Mouse (Mus musculus): ENCODE results near the gene Brsk2. TPM values are rescaled to one million over a fixed set of nuclear protein-coding genes. Genes with fewer than 3 reads are reported as not detected.
"Not testable (repeated sequence)": the region's sequence is repeated elsewhere in the genome, so short reads cannot be mapped to it uniquely, and the experiment has no call there.

Gene Brsk2
- polyA plus RNA-seq, 1 experiment from 2014 or later = 0.29 TPM

DNA sequence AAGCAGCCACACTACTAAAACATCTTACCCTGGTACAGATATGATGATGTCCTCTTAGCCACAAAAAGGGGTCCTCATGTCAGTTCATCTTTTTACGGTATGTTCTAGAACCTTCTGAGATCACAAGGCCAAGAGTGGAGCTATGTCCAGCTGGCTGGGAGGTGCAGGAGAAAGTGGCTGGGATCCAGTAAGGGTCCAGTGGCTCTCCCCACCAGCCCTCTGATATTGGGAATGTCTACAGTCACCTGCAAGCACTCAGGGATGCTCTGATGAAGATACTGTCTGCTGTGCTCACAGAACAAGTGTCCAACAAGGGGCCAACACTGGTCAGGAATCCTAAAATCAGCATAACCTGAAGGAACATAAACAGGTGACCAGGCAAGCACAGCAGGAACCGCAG is 31.1 kb upstream of the Brsk2 start, which contains the start of gene Tollip:
Tollip (minus strand) TSS at position 101 of the 400 bp plus-strand sequence.
- WGBS = 88% methylated on average over 2 of the region's 2 CpGs
- Histone ChIP-seq H3K36me3 (ENCODE audit: insufficient read depth, low read length) (no peaks in the 10 kb centered on the region), H3K27me3 (ENCODE audit: insufficient read depth, low read length) (no peaks in the 10 kb centered on the region), H3K4me2 (ENCODE audit: low read length) (no peak within 1 kb of the TSS), H3K4me3 (replicated peaks; ENCODE audit: low read depth, low read length) (no peak within 1 kb of the TSS), H3K9ac (ENCODE audit: low read depth, low read length) (no peak within 1 kb of the TSS), H3K9me3 (replicated peaks; ENCODE audit: low read length) (no peaks in the 10 kb centered on the region), H3K27ac (no peak within 1 kb of the TSS), H3K4me1 (replicated peaks; ENCODE audit: insufficient read depth, low read length) (no peaks in the 10 kb centered on the region)
- ATAC-seq (replicated peaks; ENCODE audit: low FRiP score, low read depth) = no peak
- no peak for DNase-seq (ENCODE audit: low spot score)
- no peak for TF ChIP-seq CTCF (IDR thresholded peaks at IDR 0.05; ENCODE audit: low read depth)

DNA sequence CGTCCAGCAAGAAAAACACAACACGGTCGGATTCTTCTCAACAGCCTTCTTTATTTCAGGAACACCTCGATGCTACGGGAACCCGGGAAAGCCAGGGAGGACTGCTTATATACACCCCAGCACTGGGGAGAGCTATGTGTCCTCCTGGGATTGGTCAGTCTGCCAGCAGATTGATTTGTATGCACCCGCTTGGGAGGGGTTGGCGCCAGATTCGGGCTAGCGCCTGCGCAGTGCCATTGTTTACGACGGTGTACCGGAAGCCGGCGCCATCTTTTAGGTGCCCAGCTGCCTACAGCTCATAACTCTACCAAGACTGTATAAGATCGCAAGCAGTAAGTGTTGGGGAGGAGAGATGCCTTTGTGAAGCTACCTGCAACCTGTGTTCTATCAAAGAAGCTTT is 25.4 kb upstream of the Brsk2 start:
- H3K9me3 ChIP-seq (replicated peaks; ENCODE audit: low read length); H3K9ac ChIP-seq (ENCODE audit: low read depth, low read length); H3K27ac ChIP-seq; DNase-seq (ENCODE audit: low spot score); H3K4me3 ChIP-seq (replicated peaks; ENCODE audit: low read depth, low read length); H3K36me3 ChIP-seq (ENCODE audit: insufficient read depth, low read length); H3K4me1 ChIP-seq (replicated peaks; ENCODE audit: insufficient read depth, low read length); H3K4me2 ChIP-seq (ENCODE audit: low read length); ATAC-seq (replicated peaks; ENCODE audit: low FRiP score, low read depth); H3K27me3 ChIP-seq (ENCODE audit: insufficient read depth, low read length): not testable (repeated sequence)
- WGBS = 91% methylated on average over 17 of the region's 17 CpGs

DNA sequence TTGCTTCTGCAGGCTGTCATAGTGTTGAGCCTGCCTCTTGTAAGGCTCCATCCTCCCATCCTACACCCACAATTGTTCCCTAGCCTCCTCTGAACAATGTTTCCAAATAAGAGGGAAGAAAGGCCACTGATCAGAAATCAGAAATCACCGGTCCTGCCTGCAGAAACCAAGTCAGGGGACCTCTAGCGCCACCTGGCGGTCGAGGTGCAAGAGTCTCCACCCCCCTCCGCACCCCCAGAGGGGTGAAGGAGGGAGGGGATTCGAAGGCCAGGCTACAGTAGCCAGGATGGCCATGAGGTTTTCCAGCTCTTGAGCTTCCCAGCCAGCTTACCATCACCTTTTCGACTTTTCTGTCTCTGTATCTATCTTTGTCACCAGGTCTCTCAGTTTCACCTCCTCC is 24.6 kb upstream of the Brsk2 start:
- no peak overlapping the region for H3K4me2 ChIP-seq (ENCODE audit: low read length)
- no peaks in the 10 kb centered on the region for H3K36me3 ChIP-seq (ENCODE audit: insufficient read depth, low read length)
- DNase-seq (ENCODE audit: low spot score) (peak; percentile 73), ATAC-seq (replicated peaks; ENCODE audit: low FRiP score, low read depth) (no peak)
- no peaks in the 10 kb centered on the region for H3K9me3 ChIP-seq (replicated peaks; ENCODE audit: low read length)
- WGBS = 9% methylated on average over 7 of the region's 7 CpGs
- H3K27me3 ChIP-seq (ENCODE audit: insufficient read depth, low read length) = no peaks in the 10 kb centered on the region
- H3K27ac ChIP-seq = no peak overlapping the region
- no peak overlapping the region for H3K9ac ChIP-seq (ENCODE audit: low read depth, low read length)
- peak; percentile 93 for TF ChIP-seq CTCF (IDR thresholded peaks at IDR 0.05; ENCODE audit: low read depth)
- H3K4me3 ChIP-seq (replicated peaks; ENCODE audit: low read depth, low read length) = no peak overlapping the region
- H3K4me1 ChIP-seq (replicated peaks; ENCODE audit: insufficient read depth, low read length) = no peaks in the 10 kb centered on the region

DNA sequence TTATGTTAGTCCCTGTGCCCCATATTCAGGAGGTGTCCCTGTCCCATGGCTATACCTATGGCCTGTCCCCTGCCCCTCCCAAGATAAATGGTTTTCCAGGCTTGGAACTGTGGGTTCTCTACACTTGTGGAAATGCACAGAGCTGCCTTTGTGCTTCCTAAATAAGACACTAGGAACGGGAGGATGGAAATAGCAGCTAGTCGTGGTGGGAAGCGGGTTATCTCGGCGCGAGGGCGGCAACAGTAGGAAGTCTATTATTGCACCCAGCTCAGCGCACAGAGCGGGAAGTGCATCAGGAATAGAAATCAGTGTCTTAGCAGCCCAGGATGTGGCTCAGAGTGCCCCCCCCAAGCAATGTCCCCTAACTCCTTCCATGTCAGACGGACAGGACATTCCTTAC is 20.9 kb upstream of the Brsk2 start:
- no peak overlapping the region for H3K4me3 ChIP-seq (replicated peaks; ENCODE audit: low read depth, low read length)
- no peaks in the 10 kb centered on the region for H3K36me3 ChIP-seq (ENCODE audit: insufficient read depth, low read length)
- no peak overlapping the region for H3K9ac ChIP-seq (ENCODE audit: low read depth, low read length)
- no peak for DNase-seq (ENCODE audit: low spot score)
- TF ChIP-seq CTCF (IDR thresholded peaks at IDR 0.05; ENCODE audit: low read depth) = no peak
- no peaks in the 10 kb centered on the region for H3K27me3 ChIP-seq (ENCODE audit: insufficient read depth, low read length)
- no peak overlapping the region for H3K4me2 ChIP-seq (ENCODE audit: low read length)
- H3K4me1 ChIP-seq (replicated peaks; ENCODE audit: insufficient read depth, low read length) = no peaks in the 10 kb centered on the region
- ATAC-seq (replicated peaks; ENCODE audit: low FRiP score, low read depth) = no peak
- H3K9me3 ChIP-seq (replicated peaks; ENCODE audit: low read length) = no peaks in the 10 kb centered on the region
- 74% methylated on average over 10 of the region's 10 CpGs for WGBS
- no peak overlapping the region for H3K27ac ChIP-seq

- Histone ChIP-seq H3K27ac (no peak overlapping the region), H3K36me3 (ENCODE audit: insufficient read depth, low read length) (no peaks in the 10 kb centered on the region), H3K4me3 (replicated peaks; ENCODE audit: low read depth, low read length) (no peak overlapping the region), H3K9ac (ENCODE audit: low read depth, low read length) (no peak overlapping the region), H3K27me3 (ENCODE audit: insufficient read depth, low read length) (no peaks in the 10 kb centered on the region), H3K9me3 (replicated peaks; ENCODE audit: low read length) (no peaks in the 10 kb centered on the region), H3K4me2 (ENCODE audit: low read length) (no peak overlapping the region), H3K4me1 (replicated peaks; ENCODE audit: insufficient read depth, low read length) (no peaks in the 10 kb centered on the region)
- ATAC-seq (replicated peaks; ENCODE audit: low FRiP score, low read depth) = no peak
- DNase-seq (ENCODE audit: low spot score) = no peak
- TF ChIP-seq CTCF (IDR thresholded peaks at IDR 0.05; ENCODE audit: low read depth) = no peak
- 61% methylated on average over 7 of the region's 7 CpGs for WGBS
These were observed 15.2 kb upstream of the Brsk2 start for GRCm38 (mm10) chr7:141934128-141934898.

GRCm38 (mm10) chr7:141934951-141935350 is 14.6 kb upstream of the Brsk2 start:
- DNase-seq (ENCODE audit: low spot score) (no peak), ATAC-seq (replicated peaks; ENCODE audit: low FRiP score, low read depth) (no peak)
- whole genome bisulfite sequencing = 91% methylated on average over 6 of the region's 6 CpGs
- Histone ChIP-seq H3K36me3 (ENCODE audit: insufficient read depth, low read length) (no peaks in the 10 kb centered on the region), H3K4me2 (ENCODE audit: low read length) (no peak overlapping the region), H3K27ac (no peak overlapping the region), H3K27me3 (ENCODE audit: insufficient read depth, low read length) (no peaks in the 10 kb centered on the region), H3K4me1 (replicated peaks; ENCODE audit: insufficient read depth, low read length) (no peaks in the 10 kb centered on the region), H3K9me3 (replicated peaks; ENCODE audit: low read length) (no peaks in the 10 kb centered on the region), H3K4me3 (replicated peaks; ENCODE audit: low read depth, low read length) (no peak overlapping the region), H3K9ac (ENCODE audit: low read depth, low read length) (no peak overlapping the region)
- no peak for TF ChIP-seq CTCF (IDR thresholded peaks at IDR 0.05; ENCODE audit: low read depth)

GRCm38 (mm10) chr7:141943444-141943843 is 6.1 kb upstream of the Brsk2 start:
- Histone ChIP-seq H3K9me3 (replicated peaks; ENCODE audit: low read length) (no peaks in the 10 kb centered on the region), H3K36me3 (ENCODE audit: insufficient read depth, low read length) (no peaks in the 10 kb centered on the region), H3K4me3 (replicated peaks; ENCODE audit: low read depth, low read length) (no peak overlapping the region), H3K4me1 (replicated peaks; ENCODE audit: insufficient read depth, low read length) (no peaks in the 10 kb centered on the region), H3K9ac (ENCODE audit: low read depth, low read length) (no peak overlapping the region), H3K27me3 (ENCODE audit: insufficient read depth, low read length) (peaks cover 10% of the 10 kb centered on the region), H3K4me2 (ENCODE audit: low read length) (no peak overlapping the region), H3K27ac (no peak overlapping the region)
- ATAC-seq (replicated peaks; ENCODE audit: low FRiP score, low read depth) (no peak), DNase-seq (ENCODE audit: low spot score) (no peak)
- no peak for TF ChIP-seq CTCF (IDR thresholded peaks at IDR 0.05; ENCODE audit: low read depth)
- 69% methylated on average over 5 of the region's 5 CpGs for WGBS
